12 mouse cellular contexts compared by ENCODE assay signal in genomic region chr7:3299941-3300617, GRCm38 (mm10). TPM values are rescaled to one million over a fixed set of nuclear protein-coding genes. Genes with fewer than 3 reads are reported as not detected.
A peak's percentile ranks its signal among the peaks of the same experiment; 100 is the strongest.
DNase-seq lines count a peak whose midpoint lies in the region; ATAC-seq and TF ChIP-seq lines count a peak whose summit lies in the region.
"Had no signal": no experiment of that assay in that cellular context is flagged by ENCODE, and none has a peak within 500 bp of the region (broad histone marks: within the 10 kb centered on the region; RNA-seq: fewer than 3 reads in every experiment).

No protein-coding gene starts in this region.

- 44% methylated on average over 7 of the region's 7 CpGs for WGBS in forebrain, embryonic 16.5 days
- 55% methylated on average over 7 of the region's 7 CpGs for WGBS in forebrain, embryonic 10.5 days
- WGBS in liver, embryonic 12.5 days (ENCODE audit: insufficient replicate concordance): 42% methylated on average over 7 of the region's 7 CpGs
- WGBS in lung, postnatal 0 days: 45% methylated on average over 7 of the region's 7 CpGs
- WGBS in hindbrain, embryonic 11.5 days: 63% methylated on average over 7 of the region's 7 CpGs

- H3K27ac ChIP-seq in forebrain, embryonic 16.5 days (ENCODE audit: low read length): peak overlapping the region; percentile 16
- H3K27ac ChIP-seq in forebrain, embryonic 10.5 days: no peak overlapping the region
- H3K27ac ChIP-seq in liver, embryonic 12.5 days: no peak overlapping the region
- peak overlapping the region; percentile 67; the same call in 1 of the 2 replicates for H3K27ac ChIP-seq in ES-E14 (ENCODE audit: insufficient read depth, low read depth, low read length, poor library complexity, severe bottlenecking)
- peak overlapping the region; percentile 48; the same call in 1 of the 2 replicates for H3K27ac ChIP-seq in lung, postnatal 0 days (ENCODE audit: low read length)
- H3K27ac ChIP-seq in hindbrain, embryonic 11.5 days (ENCODE audit: low read depth, low read length): no peak overlapping the region
- H3K27ac ChIP-seq: limb, embryonic 15.5 days; stomach, embryonic 15.5 days had no signal

- in situ Hi-C loops in ES-E14 (cut with MboI; ENCODE audit: low sequenced_read_pairs in 2 of 2, unreplicated experiment in 2 of 2): loop anchor here in 1 of 2 experiments (10.0 kb wide), 1 partner anchor 55 kb away; the partner anchor contains the start of gene Nlrp12

- ATAC-seq in forebrain, embryonic 16.5 days: no peak
- no peak for ATAC-seq in liver, embryonic 12.5 days
- peak; percentile 14; the same call in 1 of the 2 replicates for ATAC-seq in lung, postnatal 0 days
- no peak for ATAC-seq in hindbrain, embryonic 11.5 days (ENCODE audit: low FRiP score)

- no peaks in the 10 kb centered on the region for H3K9me3 ChIP-seq in forebrain, embryonic 16.5 days (ENCODE audit: control insufficient read depth, low read length)
- no peaks in the 10 kb centered on the region for H3K9me3 ChIP-seq in forebrain, embryonic 10.5 days
- H3K9me3 ChIP-seq in liver, embryonic 12.5 days (replicated peaks): no peaks in the 10 kb centered on the region
- H3K9me3 ChIP-seq in ES-E14 (ENCODE audit: control insufficient read depth, insufficient read depth, low read depth, low read length): no peaks in the 10 kb centered on the region
- no peaks in the 10 kb centered on the region for H3K9me3 ChIP-seq in lung, postnatal 0 days (ENCODE audit: low read length)
- H3K9me3 ChIP-seq in hindbrain, embryonic 11.5 days (ENCODE audit: control insufficient read depth, low read length): no peaks in the 10 kb centered on the region
- H3K9me3 ChIP-seq: limb, embryonic 15.5 days; stomach, embryonic 15.5 days had no signal

- no peak overlapping the region for H3K9ac ChIP-seq in forebrain, embryonic 16.5 days (replicated peaks; ENCODE audit: low read depth, low read length)
- no peak overlapping the region for H3K9ac ChIP-seq in liver, embryonic 12.5 days
- no peak overlapping the region; the same call in 1 of the 2 replicates for H3K9ac ChIP-seq in ES-E14 (ENCODE audit: insufficient read depth, low read depth, low read length, poor library complexity, severe bottlenecking)
- H3K9ac ChIP-seq in lung, postnatal 0 days (replicated peaks; ENCODE audit: low read depth): no peak overlapping the region
- no peak overlapping the region for H3K9ac ChIP-seq in hindbrain, embryonic 11.5 days (ENCODE audit: low read depth, low read length)
- H3K9ac ChIP-seq: limb, embryonic 15.5 days; stomach, embryonic 15.5 days had no signal

- peak; percentile 68 for TF ChIP-seq CTCF in lung, postnatal 0 days (IDR thresholded peaks at IDR 0.05)

- no peak overlapping the region for H3K4me2 ChIP-seq in forebrain, embryonic 16.5 days (ENCODE audit: low read length)
- H3K4me2 ChIP-seq in liver, embryonic 12.5 days: no peak overlapping the region
- H3K4me2 ChIP-seq in lung, postnatal 0 days (replicated peaks; ENCODE audit: low read depth, low read length): no peak overlapping the region
- no peak overlapping the region for H3K4me2 ChIP-seq in hindbrain, embryonic 11.5 days (replicated peaks; ENCODE audit: low read depth, low read length)
- H3K4me2 ChIP-seq: limb, embryonic 15.5 days; stomach, embryonic 15.5 days had no signal

- H3K4me1 ChIP-seq in forebrain, embryonic 16.5 days (replicated peaks; ENCODE audit: control insufficient read depth, insufficient read depth, low read length): peaks cover 38% of the 10 kb centered on the region
- peaks cover 34% of the 10 kb centered on the region for H3K4me1 ChIP-seq in forebrain, embryonic 10.5 days
- peaks cover 23% of the 10 kb centered on the region for H3K4me1 ChIP-seq in liver, embryonic 12.5 days
- peaks cover 9 to 35% of the 10 kb centered on the region in 2 experiments; a peak in 3 of 4 replicates for H3K4me1 ChIP-seq in ES-E14 (ENCODE audit: control insufficient read depth in 2 of 2, insufficient read depth in 2 of 2, low read length in 2 of 2, poor library complexity in 1 of 2)
- H3K4me1 ChIP-seq in lung, postnatal 0 days (ENCODE audit: insufficient read depth, low read depth, low read length): peaks cover 20% of the 10 kb centered on the region; the same call in 1 of the 2 replicates
- peaks cover 6% of the 10 kb centered on the region; the same call in 1 of the 2 replicates for H3K4me1 ChIP-seq in hindbrain, embryonic 11.5 days (replicated peaks; ENCODE audit: control insufficient read depth, insufficient read depth, low read length)

- TF ChIP-seq EP300 in lung, postnatal 0 days (IDR thresholded peaks at IDR 0.05): no peak; the same call in 1 of the 2 replicates

- peaks cover 5% of the 10 kb centered on the region for H3K27me3 ChIP-seq in forebrain, embryonic 16.5 days (replicated peaks; ENCODE audit: control insufficient read depth, insufficient read depth, low read length)
- H3K27me3 ChIP-seq in forebrain, embryonic 10.5 days (ENCODE audit: poor library complexity, severe bottlenecking): peaks cover 54% of the 10 kb centered on the region
- peaks cover 54% of the 10 kb centered on the region for H3K27me3 ChIP-seq in liver, embryonic 12.5 days (replicated peaks)
- peaks cover 13% of the 10 kb centered on the region; the same call in 1 of the 2 replicates for H3K27me3 ChIP-seq in lung, postnatal 0 days (replicated peaks; ENCODE audit: insufficient read depth, low read length)
- H3K27me3 ChIP-seq in hindbrain, embryonic 11.5 days (ENCODE audit: control insufficient read depth, insufficient read depth, low read length): peaks cover 27% of the 10 kb centered on the region

- peaks cover 8% of the 10 kb centered on the region for H3K36me3 ChIP-seq in forebrain, embryonic 16.5 days (ENCODE audit: control insufficient read depth, insufficient read depth)
- peaks cover 22% of the 10 kb centered on the region for H3K36me3 ChIP-seq in forebrain, embryonic 10.5 days (replicated peaks)
- peaks cover 25% of the 10 kb centered on the region for H3K36me3 ChIP-seq in liver, embryonic 12.5 days
- H3K36me3 ChIP-seq in ES-E14 (ENCODE audit: control insufficient read depth, insufficient read depth, low read length, poor library complexity, severe bottlenecking): peaks cover 20% of the 10 kb centered on the region
- peaks cover 26% of the 10 kb centered on the region for H3K36me3 ChIP-seq in lung, postnatal 0 days (ENCODE audit: insufficient read depth, low read length)
- H3K36me3 ChIP-seq in hindbrain, embryonic 11.5 days (ENCODE audit: control insufficient read depth, insufficient read depth, low read length): no peaks in the 10 kb centered on the region

- no peak for DNase-seq in forebrain, embryonic 10.5 days (ENCODE audit: extremely low spot score, low spot score)
- DNase-seq in liver (peak; percentile 18), ES-E14 (ENCODE audit: low read depth, low spot score) (no peak)
- DNase-seq in lung, postnatal 0 days (ENCODE audit: low spot score): peak; percentile 86
- DNase-seq in hindbrain, embryonic 11.5 days (ENCODE audit: low spot score): no peak
- no peak for DNase-seq in urinary bladder, adult 18-20 months (ENCODE audit: low spot score in 2 of 2)

- no peak overlapping the region for H3K4me3 ChIP-seq in forebrain, embryonic 16.5 days (replicated peaks; ENCODE audit: low read length)
- H3K4me3 ChIP-seq in forebrain, embryonic 10.5 days: no peak overlapping the region
- no peak overlapping the region for H3K4me3 ChIP-seq in liver, embryonic 12.5 days
- no peak overlapping the region for H3K4me3 ChIP-seq in ES-E14 (ENCODE audit: insufficient read depth in 1 of 2, low read depth in 1 of 2, low read length in 2 of 2, poor library complexity in 1 of 2, severe bottlenecking in 1 of 2)
- H3K4me3 ChIP-seq in lung, postnatal 0 days (ENCODE audit: low read depth, low read length): no peak overlapping the region
- H3K4me3 ChIP-seq in hindbrain, embryonic 11.5 days (ENCODE audit: low read depth, low read length): no peak overlapping the region
- H3K4me3 ChIP-seq: limb, embryonic 15.5 days; stomach, embryonic 15.5 days had no signal

TF ChIP-seq in ES-E14, 5 proteins besides CTCF, POLR2A, EP300 and RAD21 (continues in another document):
- TF ChIP-seq ZC3H11A (IDR thresholded peaks at IDR 0.05; ENCODE audit: borderline replicate concordance, low read depth, low read length): no peak

RNA-seq across cellular contexts. Expression of gene Prkcg, which starts 11.1 kb away (rescaled TPM):
- polyA plus RNA-seq in forebrain, embryonic 16.5 days (2015; fragmentation: Nextera tagmentation; extraction: Ambion mirVana): 2.7 and 3.5 TPM in 2 replicates
- 0.71 and 1.2 TPM in 2 replicates for polyA plus RNA-seq in forebrain, embryonic 10.5 days (2016; fragmentation: Nextera tagmentation; extraction: Ambion mirVana)
- polyA plus RNA-seq in liver, embryonic 12.5 days (2016; fragmentation: Nextera tagmentation; extraction: Ambion mirVana): 0.04 TPM in 2 replicates
- 6.6 and 7.3 TPM in 2 replicates for total RNA-seq in ES-E14 (2012; rRNA removed)
- 0.21 and 0.58 TPM in 2 replicates for polyA plus RNA-seq in lung, postnatal 0 days (2015; fragmentation: Nextera tagmentation; extraction: Ambion mirVana)
- polyA plus RNA-seq in hindbrain, embryonic 11.5 days (2014; fragmentation: Nextera tagmentation; extraction: Ambion mirVana): 0.15 and 0.65 TPM in 2 replicates

RNA-seq across cellular contexts. Expression of gene Myadm, which starts 11.2 kb away (rescaled TPM):
- 24.3 and 25.4 TPM in 2 replicates for polyA plus RNA-seq in forebrain, embryonic 16.5 days (2015; fragmentation: Nextera tagmentation; extraction: Ambion mirVana)
- polyA plus RNA-seq in forebrain, embryonic 10.5 days (2016; fragmentation: Nextera tagmentation; extraction: Ambion mirVana): 20.9 and 25.0 TPM in 2 replicates
- 16.6 and 17.5 TPM in 2 replicates for polyA plus RNA-seq in liver, embryonic 12.5 days (2016; fragmentation: Nextera tagmentation; extraction: Ambion mirVana)
- 80.8 and 84.1 TPM in 2 replicates for total RNA-seq in ES-E14 (2012; rRNA removed)
- 142 and 144 TPM in 2 replicates for polyA plus RNA-seq in lung, postnatal 0 days (2015; fragmentation: Nextera tagmentation; extraction: Ambion mirVana)
- polyA plus RNA-seq in hindbrain, embryonic 11.5 days (2014; fragmentation: Nextera tagmentation; extraction: Ambion mirVana): 41.3 and 44.3 TPM in 2 replicates

RNA-seq across cellular contexts. Expression of gene Cacng7, which starts 32.7 kb away (rescaled TPM):
- polyA plus RNA-seq in forebrain, embryonic 16.5 days (2015; fragmentation: Nextera tagmentation; extraction: Ambion mirVana): 2.8 and 4.3 TPM in 2 replicates
- 1.7 and 2.2 TPM in 2 replicates for polyA plus RNA-seq in forebrain, embryonic 10.5 days (2016; fragmentation: Nextera tagmentation; extraction: Ambion mirVana)
- polyA plus RNA-seq in liver, embryonic 12.5 days (2016; fragmentation: Nextera tagmentation; extraction: Ambion mirVana): 0.07 TPM in 1 of 2 replicates, not detected in the other
- 14.4 and 16.0 TPM in 2 replicates for total RNA-seq in ES-E14 (2012; rRNA removed)
- polyA plus RNA-seq in lung, postnatal 0 days (2015; fragmentation: Nextera tagmentation; extraction: Ambion mirVana): 0.25 and 0.48 TPM in 2 replicates
- polyA plus RNA-seq in hindbrain, embryonic 11.5 days (2014; fragmentation: Nextera tagmentation; extraction: Ambion mirVana): 3.9 and 4.6 TPM in 2 replicates

RNA-seq across cellular contexts. Expression of gene Nlrp12, which starts 50.5 kb away (rescaled TPM):
- not detected in 2 replicates for polyA plus RNA-seq in forebrain, embryonic 16.5 days (2015; fragmentation: Nextera tagmentation; extraction: Ambion mirVana)
- polyA plus RNA-seq in forebrain, embryonic 10.5 days (2016; fragmentation: Nextera tagmentation; extraction: Ambion mirVana): not detected in 2 replicates
- 0.07 TPM in 1 of 2 replicates, not detected in the other for polyA plus RNA-seq in liver, embryonic 12.5 days (2016; fragmentation: Nextera tagmentation; extraction: Ambion mirVana)
- total RNA-seq in ES-E14 (2012; rRNA removed): 3.7 and 8.0 TPM in 2 replicates
- 0.19 and 0.21 TPM in 2 replicates for polyA plus RNA-seq in lung, postnatal 0 days (2015; fragmentation: Nextera tagmentation; extraction: Ambion mirVana)
- polyA plus RNA-seq in hindbrain, embryonic 11.5 days (2014; fragmentation: Nextera tagmentation; extraction: Ambion mirVana): 0.05 TPM in 1 of 2 replicates, not detected in the other
- total RNA-seq: gastrocnemius, adult 8-10 months had no signal
- polyA plus RNA-seq: limb, embryonic 15.5 days; neural tube, embryonic 11.5 days had no signal

Comparison
In these comparisons a context has a peak if more than half of its experiments do, and no peak if none do; other contexts are left out.
1. H3K27ac ChIP-seq: peak in forebrain, embryonic 16.5 days (single experiment), ES-E14 (single experiment) and lung, postnatal 0 days (single experiment); none in forebrain, embryonic 10.5 days (single experiment), liver, embryonic 12.5 days (single experiment) and hindbrain, embryonic 11.5 days (single experiment).
2. DNase-seq: peak in liver (single experiment) and lung, postnatal 0 days (single experiment); none in forebrain, embryonic 10.5 days (single experiment), ES-E14 (single experiment), hindbrain, embryonic 11.5 days (single experiment) and urinary bladder, adult 18-20 months (0 of 2).